Mouse (Mus musculus) heart, adult 2 months (tissue): ENCODE data around the gene Plppr5.

Experiments
- CTCF ChIP-seq: fragments of 200-600 bp; IDR thresholded peaks from 2 replicates; pipeline ENCODE4 v1.8.1; 2022; ENCODE audit warnings: antibody characterized with exemption, mild to moderate bottlenecking, moderate library complexity
- POLR2A ChIP-seq: fragments of 200-500 bp; IDR thresholded peaks from 2 replicates; pipeline ENCODE4 v1.6.1; 2011; ENCODE audit warnings: mild to moderate bottlenecking, low read depth, low read length, control low read depth; ENCODE audit not compliant: insufficient read depth

DNA sequence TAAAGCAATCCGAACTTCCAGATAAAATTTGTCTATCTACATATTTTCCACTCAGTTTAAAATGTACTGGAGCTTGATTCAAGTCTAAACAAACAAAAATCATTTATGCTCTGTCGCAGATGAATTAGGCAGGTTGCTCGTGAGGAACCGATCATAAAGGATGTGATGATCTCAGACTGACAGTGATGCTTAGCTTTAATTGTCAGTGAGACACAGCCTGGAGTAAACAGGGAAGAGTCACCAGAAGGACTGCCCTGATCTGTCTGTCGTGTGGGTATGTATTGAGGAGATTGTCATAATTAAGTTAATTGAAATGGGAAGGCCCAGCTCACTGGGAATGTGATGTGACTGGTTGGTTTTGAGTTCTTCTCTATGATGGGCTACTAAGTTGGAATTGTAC is 149.9 kb downstream of the Plppr5 start:
- TF ChIP-seq CTCF (no peak), POLR2A (no peak)
